Mouse (Mus musculus): Measurements from ENCODE around the gene Aldh1a1. TPM values are rescaled to one million over a fixed set of nuclear protein-coding genes. Genes with fewer than 3 reads are reported as not detected.
"Not testable (repeated sequence)": the region's sequence is repeated elsewhere in the genome, so short reads cannot be mapped to it uniquely, and the experiment has no call there.

Aldh1a1 gene
- polyA plus RNA-seq, 1 experiment from 2014 or later, result 0.36 TPM

DNA sequence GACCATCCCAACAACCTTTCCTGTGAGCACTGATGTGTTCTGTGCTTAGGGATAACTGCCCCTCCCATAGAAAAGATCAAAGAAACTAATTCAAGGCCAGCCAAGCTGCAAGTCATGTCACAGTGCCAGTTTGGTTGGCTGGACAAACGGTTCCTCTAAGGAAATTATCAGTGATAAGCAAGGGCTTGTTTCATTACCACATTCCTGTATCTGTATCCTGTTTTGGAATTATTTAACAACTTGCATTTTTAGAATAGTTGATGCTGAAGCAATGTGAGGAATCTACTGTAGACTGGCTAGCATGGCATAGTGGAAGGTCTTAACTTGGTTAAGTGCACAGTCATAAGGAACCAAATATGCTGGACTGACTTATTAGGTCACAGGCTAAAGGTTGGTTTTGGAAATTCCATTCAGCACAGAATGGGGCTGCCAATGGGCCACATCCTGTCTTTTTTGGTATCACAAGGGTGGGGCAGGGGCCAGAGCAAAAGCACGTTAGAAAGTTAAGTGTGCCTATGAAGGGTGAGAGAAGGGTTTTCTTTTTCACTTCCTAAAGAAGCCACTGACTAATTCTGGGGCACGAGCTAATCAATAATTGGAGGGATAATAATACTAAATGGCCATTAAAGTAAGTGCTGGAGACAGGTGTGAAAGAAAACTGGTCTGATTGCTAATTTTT, 121.9 kb downstream of the Aldh1a1 start:
- Histone ChIP-seq H3K9ac (ENCODE audit: low read length) (no peak overlapping the region), H3K9me3 (replicated peaks; ENCODE audit: control insufficient read depth, low read length) (no peaks in the 10 kb centered on the region), H3K27me3 (replicated peaks; ENCODE audit: control insufficient read depth, insufficient read depth, low read length) (no peaks in the 10 kb centered on the region), H3K4me3 (ENCODE audit: low read depth, low read length) (no peak overlapping the region), H3K4me2 (ENCODE audit: low read length) (no peak overlapping the region), H3K27ac (ENCODE audit: low read depth, low read length) (no peak overlapping the region), H3K4me1 (ENCODE audit: control insufficient read depth, insufficient read depth, low read length) (no peaks in the 10 kb centered on the region), H3K36me3 (ENCODE audit: control insufficient read depth, insufficient read depth, low read length) (no peaks in the 10 kb centered on the region)
- 73% methylated on average over 3 of the region's 3 CpGs for WGBS
- no peak for DNase-seq (ENCODE audit: low spot score)
- no peak for ATAC-seq

DNA sequence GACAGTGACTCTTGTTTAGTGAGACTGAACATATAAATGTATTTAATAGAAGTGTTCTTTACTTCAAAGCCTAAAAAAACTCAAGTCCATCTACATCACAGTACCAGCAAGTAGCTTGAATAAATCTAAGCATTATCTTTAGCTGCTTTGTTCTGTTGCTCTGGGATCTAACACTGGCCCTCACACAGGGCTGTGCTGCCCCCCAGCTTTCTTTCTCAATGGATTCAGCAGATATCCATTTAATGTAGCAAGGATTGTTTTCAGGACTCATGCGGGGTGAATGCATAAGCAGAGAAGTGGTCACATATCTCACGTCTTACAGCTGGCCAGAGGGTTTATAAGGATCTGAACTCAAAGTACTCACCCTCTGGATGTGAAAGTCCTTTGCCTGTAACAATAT, 129.9 kb downstream of the Aldh1a1 start:
- Histone ChIP-seq H3K4me3 (ENCODE audit: low read depth, low read length) (no peak overlapping the region), H3K9ac (ENCODE audit: low read length) (no peak overlapping the region), H3K9me3 (replicated peaks; ENCODE audit: control insufficient read depth, low read length) (no peaks in the 10 kb centered on the region), H3K4me2 (ENCODE audit: low read length) (no peak overlapping the region), H3K27ac (ENCODE audit: low read depth, low read length) (no peak overlapping the region), H3K4me1 (ENCODE audit: control insufficient read depth, insufficient read depth, low read length) (no peaks in the 10 kb centered on the region), H3K36me3 (ENCODE audit: control insufficient read depth, insufficient read depth, low read length) (no peaks in the 10 kb centered on the region), H3K27me3 (replicated peaks; ENCODE audit: control insufficient read depth, insufficient read depth, low read length) (no peaks in the 10 kb centered on the region)
- 43% methylated on average over 2 of the region's 2 CpGs for WGBS
- ATAC-seq (no peak), DNase-seq (ENCODE audit: low spot score) (no peak)

DNA sequence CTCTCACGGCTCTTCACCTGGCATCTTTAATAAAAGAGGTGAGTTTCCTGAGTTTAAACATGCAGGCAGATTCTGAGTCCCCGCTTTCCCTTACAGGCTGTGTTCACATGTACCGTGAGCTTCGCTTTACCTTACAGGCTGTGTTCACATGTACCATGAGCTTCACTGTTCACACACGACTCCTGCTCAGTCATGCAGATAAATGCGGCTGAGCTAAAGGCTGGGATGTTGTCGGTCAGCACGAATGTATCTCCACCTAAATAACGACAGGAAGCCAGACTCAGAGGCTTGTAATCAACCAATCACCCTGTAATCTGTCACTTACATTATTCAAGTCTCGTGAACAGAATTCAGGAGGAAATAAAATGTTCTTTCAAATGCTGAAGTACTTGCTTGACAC, 130.9 kb downstream of the Aldh1a1 start:
- H3K4me1 ChIP-seq (ENCODE audit: control insufficient read depth, insufficient read depth, low read length), result no peaks in the 10 kb centered on the region
- DNase-seq (ENCODE audit: low spot score) (no peak), ATAC-seq (no peak)
- H3K27ac ChIP-seq (ENCODE audit: low read depth, low read length), result no peak overlapping the region
- no peaks in the 10 kb centered on the region for H3K36me3 ChIP-seq (ENCODE audit: control insufficient read depth, insufficient read depth, low read length)
- H3K9me3 ChIP-seq (replicated peaks; ENCODE audit: control insufficient read depth, low read length), result no peaks in the 10 kb centered on the region
- no peak overlapping the region for H3K9ac ChIP-seq (ENCODE audit: low read length)
- H3K27me3 ChIP-seq (replicated peaks; ENCODE audit: control insufficient read depth, insufficient read depth, low read length), result no peaks in the 10 kb centered on the region
- 55% methylated on average over 10 of the region's 10 CpGs for WGBS
- H3K4me2 ChIP-seq (ENCODE audit: low read length), result no peak overlapping the region
- no peak overlapping the region for H3K4me3 ChIP-seq (ENCODE audit: low read depth, low read length)

DNA sequence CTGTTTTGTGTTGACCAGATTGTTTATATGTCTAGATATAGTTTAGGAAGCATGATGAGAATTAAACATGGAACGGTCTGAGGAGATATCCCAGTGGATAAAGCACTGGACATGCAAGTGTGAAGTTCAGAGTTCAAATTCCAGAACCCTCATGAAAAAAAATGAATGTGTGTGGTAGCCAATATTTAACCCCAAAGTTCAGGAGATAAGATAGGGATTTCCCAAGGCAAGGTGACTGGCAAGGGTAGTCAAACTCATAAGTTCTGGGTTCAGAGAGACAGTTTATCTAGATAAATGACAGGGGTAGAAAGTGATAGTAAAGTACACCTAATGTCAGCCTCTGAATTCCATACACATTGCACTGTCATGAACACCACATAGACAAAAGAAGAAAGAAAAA, 138.5 kb downstream of the Aldh1a1 start:
- Histone ChIP-seq H3K4me2 (ENCODE audit: low read length) (no peak overlapping the region), H3K27me3 (replicated peaks; ENCODE audit: control insufficient read depth, insufficient read depth, low read length) (no peaks in the 10 kb centered on the region), H3K9ac (ENCODE audit: low read length) (no peak overlapping the region), H3K9me3 (replicated peaks; ENCODE audit: control insufficient read depth, low read length) (no peaks in the 10 kb centered on the region), H3K4me1 (ENCODE audit: control insufficient read depth, insufficient read depth, low read length) (no peaks in the 10 kb centered on the region), H3K36me3 (ENCODE audit: control insufficient read depth, insufficient read depth, low read length) (no peaks in the 10 kb centered on the region), H3K27ac (ENCODE audit: low read depth, low read length) (no peak overlapping the region), H3K4me3 (ENCODE audit: low read depth, low read length) (no peak overlapping the region)
- 88% methylated on average over 1 of the region's 1 CpGs for WGBS
- ATAC-seq (no peak), DNase-seq (ENCODE audit: low spot score) (no peak)

DNA sequence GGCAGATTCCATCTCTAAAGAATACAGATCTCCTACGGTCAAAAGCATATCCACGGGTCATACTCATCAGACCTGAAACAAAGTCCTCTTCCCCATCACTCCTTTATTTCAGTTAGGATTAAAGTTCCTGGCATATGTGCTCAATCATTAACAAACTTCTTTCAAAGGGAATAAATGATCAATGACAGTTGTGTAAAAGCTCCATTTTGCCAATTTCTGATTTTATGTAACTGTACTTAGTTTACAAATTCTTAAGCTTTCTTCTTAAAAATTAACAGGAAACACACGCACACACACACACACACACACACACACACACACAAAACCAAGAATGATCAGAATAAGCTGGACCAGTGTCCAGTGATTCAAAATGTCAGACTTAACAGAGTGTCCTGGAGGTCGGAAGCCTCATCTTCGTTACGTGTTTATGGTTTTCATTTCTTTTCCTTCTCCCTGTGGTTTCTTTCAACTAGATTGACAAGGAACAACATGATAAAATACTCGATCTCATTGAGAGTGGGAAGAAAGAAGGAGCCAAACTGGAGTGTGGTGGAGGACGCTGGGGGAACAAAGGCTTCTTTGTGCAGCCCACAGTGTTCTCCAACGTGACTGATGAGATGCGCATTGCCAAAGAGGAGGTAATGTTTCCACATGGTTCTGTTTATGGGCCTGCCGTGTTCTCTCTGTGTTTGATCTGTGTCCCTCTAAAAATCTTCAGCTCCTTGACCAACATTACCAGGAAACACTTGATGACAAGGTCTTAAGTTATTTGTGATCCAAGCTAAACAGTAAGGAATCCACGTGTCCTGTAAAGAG, 141.6 kb downstream of the Aldh1a1 start:
- H3K27ac ChIP-seq (ENCODE audit: low read depth, low read length), result no peak overlapping the region
- 33% methylated on average over 12 of the region's 12 CpGs for WGBS
- ATAC-seq, result no peak
- peak; percentile 35 for DNase-seq (ENCODE audit: low spot score)
- H3K4me1 ChIP-seq (ENCODE audit: control insufficient read depth, insufficient read depth, low read length), result no peaks in the 10 kb centered on the region
- no peak overlapping the region for H3K4me3 ChIP-seq (ENCODE audit: low read depth, low read length)
- H3K36me3 ChIP-seq (ENCODE audit: control insufficient read depth, insufficient read depth, low read length), result no peaks in the 10 kb centered on the region
- H3K4me2 ChIP-seq (ENCODE audit: low read length), result no peak overlapping the region
- no peak overlapping the region for H3K9ac ChIP-seq (ENCODE audit: low read length)
- H3K9me3 ChIP-seq (replicated peaks; ENCODE audit: control insufficient read depth, low read length), result no peaks in the 10 kb centered on the region
- no peaks in the 10 kb centered on the region for H3K27me3 ChIP-seq (replicated peaks; ENCODE audit: control insufficient read depth, insufficient read depth, low read length)

DNA sequence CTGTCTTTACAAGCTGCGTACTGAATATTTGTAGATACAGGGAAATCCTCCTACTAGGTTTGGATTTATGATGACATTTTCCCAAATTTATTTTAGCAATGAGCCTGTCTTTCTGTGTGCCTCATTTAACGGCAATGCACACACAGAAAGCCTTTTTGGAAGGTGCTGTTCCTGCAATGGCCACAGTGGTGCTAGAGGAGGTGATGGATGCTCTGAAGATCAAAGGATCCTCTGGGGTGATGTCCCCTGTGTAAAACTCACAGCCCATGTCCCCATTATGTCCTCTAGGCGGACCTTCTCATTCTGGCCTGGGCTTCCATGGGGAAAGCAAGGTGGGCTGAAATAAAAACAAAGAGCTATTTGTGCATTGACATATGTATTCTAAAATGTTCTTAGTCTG, 151.8 kb downstream of the Aldh1a1 start:
- Histone ChIP-seq H3K4me2 (ENCODE audit: low read length) (no peak overlapping the region), H3K27ac (ENCODE audit: low read depth, low read length) (no peak overlapping the region), H3K4me1 (ENCODE audit: control insufficient read depth, insufficient read depth, low read length) (no peaks in the 10 kb centered on the region), H3K36me3 (ENCODE audit: control insufficient read depth, insufficient read depth, low read length) (no peaks in the 10 kb centered on the region), H3K9ac (ENCODE audit: low read length) (no peak overlapping the region), H3K4me3 (ENCODE audit: low read depth, low read length) (no peak overlapping the region), H3K27me3 (replicated peaks; ENCODE audit: control insufficient read depth, insufficient read depth, low read length) (no peaks in the 10 kb centered on the region), H3K9me3 (replicated peaks; ENCODE audit: control insufficient read depth, low read length) (no peaks in the 10 kb centered on the region)
- 78% methylated on average over 3 of the region's 3 CpGs for WGBS
- DNase-seq (ENCODE audit: low spot score), result no peak
- ATAC-seq, result no peak

DNA sequence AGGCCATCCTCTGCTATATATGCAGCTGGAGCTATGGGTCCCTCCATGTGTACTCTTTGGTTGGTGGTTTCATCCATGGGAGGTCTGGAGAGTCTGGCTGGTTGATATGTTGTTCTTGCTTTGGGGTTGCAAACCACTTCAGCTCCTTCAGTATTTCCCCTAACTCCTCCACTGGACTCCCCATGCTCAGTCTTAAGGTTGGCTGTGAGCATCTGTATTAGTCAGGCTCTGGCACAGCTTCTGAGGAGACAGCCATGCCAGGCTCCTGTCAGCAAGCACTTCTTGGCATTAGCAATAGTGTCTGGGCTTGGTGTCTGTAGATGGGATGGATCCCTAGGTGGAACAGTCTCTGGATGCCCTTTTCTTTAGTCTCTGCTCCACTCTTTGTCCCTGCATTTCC, 155.0 kb downstream of the Aldh1a1 start:
- H3K9ac ChIP-seq (ENCODE audit: low read length); H3K27me3 ChIP-seq (replicated peaks; ENCODE audit: control insufficient read depth, insufficient read depth, low read length); DNase-seq (ENCODE audit: low spot score); H3K4me1 ChIP-seq (ENCODE audit: control insufficient read depth, insufficient read depth, low read length); ATAC-seq; H3K27ac ChIP-seq (ENCODE audit: low read depth, low read length); H3K4me2 ChIP-seq (ENCODE audit: low read length); H3K36me3 ChIP-seq (ENCODE audit: control insufficient read depth, insufficient read depth, low read length); H3K4me3 ChIP-seq (ENCODE audit: low read depth, low read length); H3K9me3 ChIP-seq (replicated peaks; ENCODE audit: control insufficient read depth, low read length): not testable (repeated sequence)

DNA sequence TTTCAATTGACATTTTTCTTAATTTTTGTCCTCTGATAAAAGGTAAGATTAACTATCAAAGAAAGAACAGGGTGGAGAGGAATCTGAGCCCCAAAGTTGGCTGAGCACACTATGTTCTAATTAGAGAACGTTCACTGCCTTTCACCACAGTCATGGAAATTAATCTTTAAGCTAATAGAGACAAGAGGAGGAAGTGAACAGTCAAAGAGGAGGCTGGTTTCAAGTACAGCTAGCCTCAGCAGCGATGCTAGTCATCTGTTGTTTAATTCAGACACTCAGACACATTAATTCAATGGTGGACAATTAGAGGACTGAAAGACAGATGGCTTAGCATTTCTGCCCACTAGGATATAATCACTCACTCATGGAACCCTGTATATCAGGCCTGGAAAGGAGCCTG, 157.5 kb downstream of the Aldh1a1 start:
- no peak overlapping the region for H3K9ac ChIP-seq (ENCODE audit: low read length)
- peak; percentile 61; the same call in 1 of the 2 replicates for ATAC-seq
- H3K4me1 ChIP-seq (ENCODE audit: control insufficient read depth, insufficient read depth, low read length), result no peaks in the 10 kb centered on the region
- H3K9me3 ChIP-seq (replicated peaks; ENCODE audit: control insufficient read depth, low read length), result no peaks in the 10 kb centered on the region
- peak; percentile 61 for DNase-seq (ENCODE audit: low spot score)
- no peak overlapping the region for H3K4me3 ChIP-seq (ENCODE audit: low read depth, low read length)
- WGBS, result 6% methylated on average over 2 of the region's 2 CpGs
- no peaks in the 10 kb centered on the region for H3K27me3 ChIP-seq (replicated peaks; ENCODE audit: control insufficient read depth, insufficient read depth, low read length)
- H3K36me3 ChIP-seq (ENCODE audit: control insufficient read depth, insufficient read depth, low read length), result no peaks in the 10 kb centered on the region
- H3K4me2 ChIP-seq (ENCODE audit: low read length), result no peak overlapping the region
- no peak overlapping the region for H3K27ac ChIP-seq (ENCODE audit: low read depth, low read length)

DNA sequence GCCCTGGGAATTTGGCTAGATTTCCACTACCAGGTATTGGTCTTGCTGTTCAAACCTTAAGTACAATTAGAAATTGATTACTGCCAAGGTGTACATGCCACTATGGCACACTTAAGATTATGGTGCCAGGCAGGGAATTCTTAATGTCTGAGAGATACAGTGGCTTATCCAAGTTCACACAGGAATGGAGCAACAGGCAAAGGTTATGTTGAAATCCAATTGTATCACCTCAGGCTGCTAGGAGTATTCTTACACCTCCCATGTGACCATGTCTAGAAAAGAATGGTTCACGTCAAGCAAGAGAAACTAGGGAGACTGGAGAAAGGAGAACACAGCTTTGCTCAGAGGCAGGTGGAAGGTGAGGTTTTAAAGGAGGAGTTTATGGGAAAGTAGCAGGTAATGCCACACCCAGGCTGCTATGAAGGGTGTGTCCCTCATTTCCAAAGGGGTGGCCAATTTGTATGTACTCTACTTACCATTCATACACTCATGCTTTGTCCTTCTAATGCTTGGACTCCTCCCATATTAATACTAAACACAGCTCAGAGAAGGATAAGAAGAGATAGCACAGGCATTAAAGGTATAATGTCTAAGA, 160.7 kb downstream of the Aldh1a1 start:
- Histone ChIP-seq H3K9ac (ENCODE audit: low read length) (no peak overlapping the region), H3K9me3 (replicated peaks; ENCODE audit: control insufficient read depth, low read length) (no peaks in the 10 kb centered on the region), H3K4me2 (ENCODE audit: low read length) (no peak overlapping the region), H3K27ac (ENCODE audit: low read depth, low read length) (no peak overlapping the region), H3K27me3 (replicated peaks; ENCODE audit: control insufficient read depth, insufficient read depth, low read length) (no peaks in the 10 kb centered on the region), H3K4me1 (ENCODE audit: control insufficient read depth, insufficient read depth, low read length) (no peaks in the 10 kb centered on the region), H3K36me3 (ENCODE audit: control insufficient read depth, insufficient read depth, low read length) (no peaks in the 10 kb centered on the region), H3K4me3 (ENCODE audit: low read depth, low read length) (no peak overlapping the region)
- DNase-seq (ENCODE audit: low spot score) (no peak), ATAC-seq (no peak)
- WGBS, result 77% methylated on average over 1 of the region's 1 CpGs
